Comparison of ENCODE assay signal across 21 mouse cellular contexts in genomic region chr1:186924027-186924426, GRCm38 (mm10). TPM values are rescaled to one million over a fixed set of nuclear protein-coding genes. Genes with fewer than 3 reads are reported as not detected.
DNase-seq lines count a peak whose midpoint lies in the region; ATAC-seq lines count a peak whose summit lies in the region.
"Had no signal": no experiment of that assay in that cellular context is flagged by ENCODE, and none has a peak within 500 bp of the region (broad histone marks: within the 10 kb centered on the region; RNA-seq: fewer than 3 reads in every experiment).

No protein-coding gene starts in this region.

- peak; percentile 7 for DNase-seq in embryo, embryonic 11 days
- DNase-seq in embryo, embryonic 10.5 days (ENCODE audit: low spot score) = no peak
- peak; percentile 5 for DNase-seq in heart, postnatal 4 days
- DNase-seq in midbrain, embryonic 11.5 days (ENCODE audit: low spot score, missing footprints) = peak; percentile 84
- peak; percentile 49 for DNase-seq in Muller cell, postnatal 12 days (ENCODE audit: inconsistent ontology term)
- DNase-seq: gastrocnemius, adult 2 months; heart, adult 11 months; kidney, adult 9 months; kidney, postnatal 36 days; lung, embryonic 14.5 days; lung, postnatal 4 days; thymus, postnatal 4 days had no signal

- no peak for ATAC-seq in heart, embryonic 11.5 days (replicated peaks; ENCODE audit: insufficient number of reproducible peaks, low FRiP score, low TSS enrichment)
- no peak for ATAC-seq in midbrain, embryonic 11.5 days (ENCODE audit: low FRiP score)
- ATAC-seq in midbrain, embryonic 13.5 days = no peak
- no peak for ATAC-seq in CD4-positive, CD25-positive, alpha-beta regulatory T cell, adult 4 months
- ATAC-seq: liver, embryonic 12.5 days had no signal

- no peak overlapping the region for H3K4me3 ChIP-seq in heart, embryonic 11.5 days (ENCODE audit: low read depth, low read length)
- H3K4me3 ChIP-seq in midbrain, embryonic 11.5 days (ENCODE audit: low read depth, low read length) = no peak overlapping the region
- H3K4me3 ChIP-seq in midbrain, embryonic 13.5 days (replicated peaks) = no peak overlapping the region
- H3K4me3 ChIP-seq: gastrocnemius, adult 2 months; liver, embryonic 12.5 days; midbrain, embryonic 12.5 days had no signal

- H3K36me3 ChIP-seq in heart, embryonic 11.5 days (ENCODE audit: control insufficient read depth, insufficient read depth, low read length) = no peaks in the 10 kb centered on the region
- no peaks in the 10 kb centered on the region for H3K36me3 ChIP-seq in midbrain, embryonic 11.5 days (ENCODE audit: control insufficient read depth, insufficient read depth, low read length)
- no peaks in the 10 kb centered on the region for H3K36me3 ChIP-seq in midbrain, embryonic 13.5 days
- H3K36me3 ChIP-seq: liver, embryonic 12.5 days; midbrain, embryonic 12.5 days had no signal

- no peaks in the 10 kb centered on the region for H3K4me1 ChIP-seq in heart, embryonic 11.5 days (ENCODE audit: control insufficient read depth, insufficient read depth, low read length)
- H3K4me1 ChIP-seq in midbrain, embryonic 11.5 days (ENCODE audit: control insufficient read depth, insufficient read depth, low read length) = peaks cover 13% of the 10 kb centered on the region; the same call in 1 of the 2 replicates
- peaks cover 22% of the 10 kb centered on the region for H3K4me1 ChIP-seq in midbrain, embryonic 13.5 days (replicated peaks)
- H3K4me1 ChIP-seq: liver, embryonic 12.5 days had no signal

- H3K9me3 ChIP-seq in heart, embryonic 11.5 days (replicated peaks; ENCODE audit: control insufficient read depth, low read length) = no peaks in the 10 kb centered on the region
- no peaks in the 10 kb centered on the region for H3K9me3 ChIP-seq in midbrain, embryonic 11.5 days (ENCODE audit: control insufficient read depth, low read length)
- H3K9me3 ChIP-seq in midbrain, embryonic 13.5 days = no peaks in the 10 kb centered on the region
- H3K9me3 ChIP-seq: liver, embryonic 12.5 days; midbrain, embryonic 12.5 days had no signal

- H3K27me3 ChIP-seq in heart, embryonic 11.5 days (ENCODE audit: control insufficient read depth, insufficient read depth, low read length) = no peaks in the 10 kb centered on the region
- H3K27me3 ChIP-seq in midbrain, embryonic 11.5 days (ENCODE audit: control insufficient read depth, insufficient read depth, low read length) = peaks cover 20% of the 10 kb centered on the region
- peaks cover 53% of the 10 kb centered on the region for H3K27me3 ChIP-seq in midbrain, embryonic 13.5 days
- H3K27me3 ChIP-seq: liver, embryonic 12.5 days had no signal

- WGBS in heart, embryonic 11.5 days (ENCODE audit: insufficient replicate concordance) = 72% methylated on average over 12 of the region's 12 CpGs
- 59% methylated on average over 12 of the region's 12 CpGs for WGBS in midbrain, embryonic 11.5 days
- whole genome bisulfite sequencing in midbrain, embryonic 13.5 days = 50% methylated on average over 12 of the region's 12 CpGs

- H3K9ac ChIP-seq in heart, embryonic 11.5 days (ENCODE audit: low read depth, low read length) = no peak overlapping the region
- no peak overlapping the region for H3K9ac ChIP-seq in midbrain, embryonic 11.5 days (ENCODE audit: low read length)
- no peak overlapping the region for H3K9ac ChIP-seq in midbrain, embryonic 13.5 days (replicated peaks)
- H3K9ac ChIP-seq: liver, embryonic 12.5 days; lung, embryonic 14.5 days; midbrain, embryonic 12.5 days had no signal

- H3K27ac ChIP-seq in heart, embryonic 11.5 days (ENCODE audit: low read depth, low read length) = no peak overlapping the region
- no peak overlapping the region for H3K27ac ChIP-seq in midbrain, embryonic 11.5 days (ENCODE audit: low read depth, low read length)
- no peak overlapping the region for H3K27ac ChIP-seq in midbrain, embryonic 13.5 days
- H3K27ac ChIP-seq: gastrocnemius, adult 2 months; liver, embryonic 12.5 days; midbrain, embryonic 12.5 days had no signal

- H3K4me2 ChIP-seq in heart, embryonic 11.5 days = no peak overlapping the region
- no peak overlapping the region for H3K4me2 ChIP-seq in midbrain, embryonic 11.5 days
- H3K4me2 ChIP-seq in midbrain, embryonic 13.5 days (replicated peaks) = no peak overlapping the region
- H3K4me2 ChIP-seq: liver, embryonic 12.5 days; lung, embryonic 14.5 days; midbrain, embryonic 12.5 days had no signal

RNA-seq across cellular contexts. Expression of gene D1Pas1, which starts 43.2 kb away (rescaled TPM):
- total RNA-seq in heart, postnatal 4 days (2021) = under 1 TPM; 0.36 to 0.41 TPM
- 0.21 and 0.58 TPM in 2 replicates for polyA plus RNA-seq in heart, embryonic 11.5 days (2014; fragmentation: Nextera tagmentation; extraction: Ambion mirVana)
- 0.10 and 0.15 TPM in 2 replicates for polyA plus RNA-seq in midbrain, embryonic 11.5 days (2014; fragmentation: Nextera tagmentation; extraction: Ambion mirVana)
- 0.08 and 0.19 TPM in 2 replicates for polyA plus RNA-seq in midbrain, embryonic 13.5 days (2015; fragmentation: Nextera tagmentation; extraction: Ambion mirVana)
- polyA plus RNA-seq in CD4-positive, CD25-positive, alpha-beta regulatory T cell, adult 4 months (2017; shearing (Covaris generic)) = not detected
- total RNA-seq: gastrocnemius, adult 2 months; layer of hippocampus, postnatal 14 days had no signal
- polyA plus RNA-seq: C2C12; cortical plate, adult 2 months; embryonic facial prominence, embryonic 14.5 days; liver, embryonic 12.5 days; lung, embryonic 14.5 days had no signal
